Mouse (Mus musculus) liver, embryonic 13.5 days (tissue): Measurements from ENCODE around the gene Gad1. TPM values are rescaled to one million over a fixed set of nuclear protein-coding genes. Genes with fewer than 3 reads are reported as not detected.

Source experiments
- ATAC-seq: fragments of 200-750 bp; cut with Nextera tagmentation; 2 replicates; pipeline ENCODE4 v1.8.0; 2017; ENCODE audit warnings: low read depth, mild to moderate bottlenecking, moderate number of reproducible peaks, moderate library complexity
- DNase-seq: peaks from one replicate; pipeline ENCODE4 v3.0.0; 2022
- H3K27ac ChIP-seq: fragments of 300-500 bp; sonication (generic); 2 replicates; pipeline ENCODE4 v1.5.1; 2015; ENCODE audit warnings: moderate library complexity, mild to moderate bottlenecking, inconsistent platforms
- H3K27me3 ChIP-seq: fragments of 300-500 bp; sonication (generic); 2 replicates; pipeline ENCODE4 v1.6.1; 2015; ENCODE audit warnings: mild to moderate bottlenecking, inconsistent platforms
- H3K36me3 ChIP-seq: fragments of 300-500 bp; sonication (generic); 2 replicates; pipeline ENCODE4 v1.6.1; 2015; ENCODE audit warnings: mild to moderate bottlenecking, inconsistent platforms
- H3K4me1 ChIP-seq: fragments of 300-500 bp; sonication (generic); replicated peaks from 2 replicates; pipeline ENCODE4 v1.6.1; 2015; ENCODE audit warnings: inconsistent platforms
- H3K4me2 ChIP-seq: fragments of 300-500 bp; sonication (generic); 2 replicates; pipeline ENCODE4 v1.6.1; 2015; ENCODE audit warnings: inconsistent platforms, mild to moderate bottlenecking, moderate library complexity
- H3K4me3 ChIP-seq: fragments of 300-500 bp; sonication (generic); replicated peaks from 2 replicates; pipeline ENCODE4 v1.5.1; 2015; ENCODE audit warnings: mild to moderate bottlenecking, inconsistent platforms
- H3K9ac ChIP-seq: fragments of 300-500 bp; sonication (generic); 2 replicates; pipeline ENCODE4 v1.6.1; 2015; ENCODE audit warnings: mild to moderate bottlenecking, inconsistent platforms
- H3K9me3 ChIP-seq: fragments of 300-500 bp; sonication (generic); replicated peaks from 2 replicates; pipeline ENCODE4 v1.6.1; 2016; ENCODE audit warnings: inconsistent platforms
- WGBS: fragments of 180-500 bp; shearing (Covaris S2); methylation state at CpG from one replicate; pipeline ENCODE4 v1.1.7; 2015; ENCODE audit not compliant: insufficient replicate concordance; 5-methylcytosine and 5-hydroxymethylcytosine counted together
- polyA plus RNA-seq: library from polyadenylated mRNA; unstranded; fragments of >200 nt; fragmentation: Nextera tagmentation; extraction: Ambion mirVana; gene quantifications from 2 replicates; pipeline ENCODE4 v1.2.1, GENCODE M21; 2015

Gene Gad1
- polyA plus RNA-seq, 1 experiment from 2014 or later = 0.15 TPM

DNA sequence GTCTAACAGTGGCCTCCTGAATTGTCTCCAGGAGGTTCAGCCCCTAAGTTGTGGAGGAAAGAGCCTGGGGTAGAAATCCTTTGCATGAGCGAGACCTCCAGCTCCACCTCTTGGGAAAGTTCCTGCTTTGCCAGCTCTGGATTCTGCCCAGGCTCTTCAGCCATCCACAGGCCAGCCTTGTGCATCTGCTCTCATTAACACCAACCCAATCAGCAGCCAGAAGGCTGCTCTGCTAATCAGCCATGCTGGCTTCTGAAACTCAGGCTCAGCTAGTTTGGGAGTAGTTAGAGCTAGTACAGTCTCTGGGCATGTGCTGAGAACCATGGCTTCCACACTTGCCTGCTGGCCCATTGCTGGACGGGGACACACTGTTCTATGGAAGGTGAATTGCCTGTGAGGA is 43.0 kb downstream of the Gad1 start:
- WGBS = 56% methylated on average over 2 of the region's 2 CpGs
- ATAC-seq = no peak
- H3K4me1 ChIP-seq = no peaks in the 10 kb centered on the region
- no peaks in the 10 kb centered on the region for H3K9me3 ChIP-seq
- no peak overlapping the region for H3K9ac ChIP-seq
- no peaks in the 10 kb centered on the region for H3K36me3 ChIP-seq
- no peak overlapping the region for H3K4me2 ChIP-seq
- DNase-seq = no peak
- no peak overlapping the region for H3K4me3 ChIP-seq
- H3K27ac ChIP-seq = no peak overlapping the region
- no peaks in the 10 kb centered on the region for H3K27me3 ChIP-seq

DNA sequence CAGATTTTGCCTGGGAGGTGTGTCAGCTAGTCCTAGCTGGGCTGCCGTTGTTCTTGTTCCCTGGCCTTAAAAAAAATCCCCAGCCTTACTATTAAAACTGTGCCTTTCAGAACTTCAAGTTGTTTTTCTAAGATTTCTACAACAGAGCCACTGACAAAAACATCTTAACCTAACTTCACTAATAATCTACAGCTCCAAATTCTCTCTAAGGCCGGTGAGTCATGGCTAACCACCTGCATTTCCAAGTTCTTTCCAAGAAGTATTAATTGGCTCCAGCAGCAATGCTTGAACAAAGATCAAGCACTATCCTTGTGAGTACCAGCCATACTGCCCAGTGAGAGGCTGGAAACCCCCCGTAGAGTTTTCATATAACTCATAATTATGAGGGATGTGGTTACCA is 56.9 kb downstream of the Gad1 start:
- H3K4me1 ChIP-seq = no peaks in the 10 kb centered on the region
- no peak for DNase-seq
- no peak for ATAC-seq
- no peak overlapping the region for H3K4me2 ChIP-seq
- H3K9ac ChIP-seq = no peak overlapping the region
- H3K9me3 ChIP-seq = no peaks in the 10 kb centered on the region
- WGBS = 69% methylated on average over 3 of the region's 3 CpGs
- H3K27ac ChIP-seq = no peak overlapping the region
- no peak overlapping the region for H3K4me3 ChIP-seq
- no peaks in the 10 kb centered on the region for H3K36me3 ChIP-seq
- H3K27me3 ChIP-seq = no peaks in the 10 kb centered on the region

DNA sequence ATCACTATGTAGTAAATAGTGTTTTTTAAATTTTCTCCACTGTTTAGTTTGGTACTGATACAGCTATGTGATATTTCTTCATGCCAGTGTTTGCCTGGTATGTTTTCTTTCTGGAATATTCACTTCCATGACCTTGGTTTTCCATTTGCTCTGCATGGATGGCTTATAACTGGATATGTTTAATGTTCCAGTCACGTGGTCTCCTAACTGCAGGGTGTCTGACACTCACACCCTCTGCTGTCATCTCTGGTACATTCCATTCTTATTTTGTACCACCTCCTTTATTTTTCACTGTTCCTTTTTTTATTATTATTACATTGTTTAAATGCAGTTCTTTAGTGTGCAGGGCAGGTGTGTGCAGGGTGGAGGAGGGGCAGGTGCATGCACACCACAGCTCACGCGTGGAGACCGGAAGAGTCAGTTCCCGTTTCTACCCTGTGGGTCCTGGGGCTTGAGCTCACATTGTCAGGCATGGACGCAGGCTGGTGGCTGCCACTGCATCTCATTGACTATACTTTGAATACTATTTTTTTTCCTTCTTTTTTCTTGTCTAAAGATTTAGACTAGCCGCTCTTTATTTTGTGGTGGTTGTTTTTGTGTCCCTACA is 62.0 kb downstream of the Gad1 start:
- WGBS = 59% methylated on average over 7 of the region's 7 CpGs
- Histone ChIP-seq H3K27ac (no peak overlapping the region), H3K27me3 (no peaks in the 10 kb centered on the region), H3K9ac (no peak overlapping the region), H3K4me3 (no peak overlapping the region), H3K4me2 (no peak overlapping the region), H3K4me1 (no peaks in the 10 kb centered on the region), H3K36me3 (no peaks in the 10 kb centered on the region), H3K9me3 (no peaks in the 10 kb centered on the region)
- ATAC-seq (no peak), DNase-seq (no peak)

DNA sequence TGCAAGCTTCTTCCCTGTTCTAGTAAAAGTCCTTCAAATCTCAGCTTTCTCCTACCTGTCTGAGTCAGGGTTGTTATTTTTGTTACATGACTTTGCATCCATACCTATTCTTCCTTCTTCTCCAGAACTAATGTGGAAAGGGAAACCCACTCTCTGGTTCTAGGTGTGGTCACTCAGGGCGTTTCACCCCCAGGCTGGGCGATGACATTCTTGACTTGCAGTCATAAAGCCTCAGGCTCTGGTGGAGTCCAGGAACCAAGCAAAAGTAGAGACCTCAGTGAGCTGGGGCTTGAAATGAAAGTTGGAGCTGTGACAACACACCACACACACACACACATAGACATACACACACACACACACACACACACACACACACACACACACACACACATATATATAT is 63.2 kb downstream of the Gad1 start:
- Histone ChIP-seq H3K27ac (no peak overlapping the region), H3K9ac (no peak overlapping the region), H3K4me2 (no peak overlapping the region), H3K36me3 (no peaks in the 10 kb centered on the region), H3K27me3 (no peaks in the 10 kb centered on the region), H3K4me3 (no peak overlapping the region), H3K4me1 (no peaks in the 10 kb centered on the region), H3K9me3 (no peaks in the 10 kb centered on the region)
- no peak for ATAC-seq
- WGBS = 71% methylated on average over 2 of the region's 2 CpGs
- DNase-seq = no peak

DNA sequence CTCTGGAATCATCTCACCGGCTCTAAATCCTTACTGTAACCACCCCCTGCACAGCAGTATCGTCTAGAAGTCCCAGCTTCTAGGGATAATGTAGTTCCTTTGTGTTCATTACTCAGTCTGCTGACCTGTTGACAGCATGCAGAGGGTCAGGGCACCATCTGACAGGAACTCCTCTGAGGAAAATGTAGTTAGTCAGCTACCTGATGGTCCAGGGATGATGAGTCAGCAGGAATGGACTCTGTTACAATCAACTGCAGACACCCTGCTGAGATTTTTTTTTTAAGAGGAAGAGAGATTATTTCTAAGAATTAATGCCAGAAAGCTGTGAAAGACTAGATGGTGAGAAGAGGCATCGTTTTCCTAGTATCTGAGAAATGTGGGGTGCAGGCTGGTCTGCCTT is 63.7 kb downstream of the Gad1 start:
- WGBS = 54% methylated on average over 3 of the region's 3 CpGs
- no peak overlapping the region for H3K27ac ChIP-seq
- DNase-seq (no peak), ATAC-seq (no peak)
- no peak overlapping the region for H3K4me3 ChIP-seq
- H3K27me3 ChIP-seq = no peaks in the 10 kb centered on the region
- H3K4me1 ChIP-seq = no peaks in the 10 kb centered on the region
- H3K9ac ChIP-seq = no peak overlapping the region
- H3K9me3 ChIP-seq = no peaks in the 10 kb centered on the region
- no peak overlapping the region for H3K4me2 ChIP-seq
- no peaks in the 10 kb centered on the region for H3K36me3 ChIP-seq

DNA sequence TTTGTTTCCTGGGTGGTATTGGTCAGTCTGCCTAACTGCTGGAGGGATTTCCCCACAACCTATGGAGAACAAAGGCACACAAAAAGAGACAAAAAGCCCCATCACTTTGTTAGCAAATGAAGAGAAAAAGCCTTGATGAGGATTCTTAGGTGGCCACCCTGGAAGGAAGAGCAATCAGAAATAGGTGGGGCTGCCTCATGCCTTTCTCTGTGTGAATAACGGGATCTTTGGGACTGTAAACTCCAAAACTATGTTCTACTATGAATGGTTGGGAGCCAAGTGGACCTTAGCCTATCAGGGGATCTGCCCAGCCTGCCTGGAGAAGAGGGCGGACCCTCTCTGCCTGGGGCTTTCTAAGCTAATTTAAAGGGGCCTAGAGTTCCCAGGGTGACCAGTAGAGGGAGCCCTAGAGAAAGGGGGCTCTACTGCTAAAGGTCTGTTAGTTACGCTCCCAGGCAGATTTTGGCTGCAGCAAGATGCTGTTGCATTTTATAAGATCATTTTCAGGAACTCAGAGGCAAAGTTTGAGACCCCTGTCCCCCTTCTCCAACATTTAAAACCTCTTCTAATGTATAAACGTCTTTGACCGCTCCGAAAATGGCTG is 66.5 kb downstream of the Gad1 start:
- Histone ChIP-seq H3K4me1 (no peaks in the 10 kb centered on the region), H3K36me3 (no peaks in the 10 kb centered on the region), H3K27me3 (no peaks in the 10 kb centered on the region), H3K9me3 (no peaks in the 10 kb centered on the region), H3K4me3 (no peak overlapping the region), H3K9ac (no peak overlapping the region), H3K27ac (no peak overlapping the region), H3K4me2 (no peak overlapping the region)
- DNase-seq (no peak), ATAC-seq (no peak)
- 82% methylated on average over 6 of the region's 6 CpGs for WGBS

DNA sequence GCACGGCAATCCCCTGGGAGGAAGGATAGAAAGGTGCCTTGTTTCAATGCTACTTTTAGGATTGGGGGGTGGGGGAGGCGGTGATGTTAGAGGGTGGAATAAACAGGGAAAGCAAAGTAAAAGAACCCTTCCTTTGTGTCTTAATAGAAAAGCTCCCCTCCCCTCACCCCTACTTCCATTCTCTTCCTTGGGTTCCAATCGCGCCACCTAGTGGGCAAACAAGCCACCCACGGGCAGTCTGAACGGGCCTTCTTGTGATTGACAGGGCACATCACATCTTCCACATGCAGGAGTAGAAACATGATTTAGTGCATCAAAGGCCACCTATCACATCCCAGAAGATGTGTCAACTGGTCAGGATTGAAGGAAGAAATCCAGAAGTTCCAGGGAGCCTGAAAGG is 67.4 kb downstream of the Gad1 start:
- H3K4me1 ChIP-seq = no peaks in the 10 kb centered on the region
- H3K27me3 ChIP-seq = no peaks in the 10 kb centered on the region
- H3K36me3 ChIP-seq = no peaks in the 10 kb centered on the region
- WGBS = 21% methylated on average over 6 of the region's 6 CpGs
- H3K4me2 ChIP-seq = no peak overlapping the region
- ATAC-seq (no peak), DNase-seq (peak; percentile 6)
- no peak overlapping the region for H3K4me3 ChIP-seq
- H3K9me3 ChIP-seq = no peaks in the 10 kb centered on the region
- no peak overlapping the region for H3K27ac ChIP-seq
- H3K9ac ChIP-seq = no peak overlapping the region

DNA sequence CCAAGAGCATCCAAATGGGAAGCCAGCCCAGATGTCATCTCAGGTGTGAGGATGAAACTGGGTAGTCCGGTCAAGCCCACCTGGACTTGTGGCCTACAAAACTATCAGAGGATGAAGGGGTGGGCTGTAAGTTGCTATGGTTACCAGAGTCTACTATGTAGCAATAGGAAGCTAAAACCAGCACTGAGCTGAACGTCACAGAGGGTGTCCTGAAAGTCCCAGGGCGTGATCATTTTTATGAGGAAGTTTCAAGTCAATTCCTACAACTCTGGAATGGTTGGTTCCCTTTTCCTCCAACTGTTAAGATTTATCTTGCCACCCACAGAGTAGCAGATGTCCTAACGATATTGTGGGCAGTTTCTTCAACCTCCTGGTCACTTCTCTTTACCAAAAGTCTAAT is 69.4 kb downstream of the Gad1 start:
- Histone ChIP-seq H3K9me3 (0 out of 2 replicates have a peak, but pooled peaks cover 2% of the 10 kb centered on the region), H3K4me1 (no peaks in the 10 kb centered on the region), H3K9ac (no peak overlapping the region), H3K36me3 (no peaks in the 10 kb centered on the region), H3K27me3 (no peaks in the 10 kb centered on the region), H3K4me2 (no peak overlapping the region), H3K4me3 (no peak overlapping the region), H3K27ac (no peak overlapping the region)
- ATAC-seq (no peak), DNase-seq (no peak)
- 33% methylated on average over 4 of the region's 4 CpGs for WGBS

DNA sequence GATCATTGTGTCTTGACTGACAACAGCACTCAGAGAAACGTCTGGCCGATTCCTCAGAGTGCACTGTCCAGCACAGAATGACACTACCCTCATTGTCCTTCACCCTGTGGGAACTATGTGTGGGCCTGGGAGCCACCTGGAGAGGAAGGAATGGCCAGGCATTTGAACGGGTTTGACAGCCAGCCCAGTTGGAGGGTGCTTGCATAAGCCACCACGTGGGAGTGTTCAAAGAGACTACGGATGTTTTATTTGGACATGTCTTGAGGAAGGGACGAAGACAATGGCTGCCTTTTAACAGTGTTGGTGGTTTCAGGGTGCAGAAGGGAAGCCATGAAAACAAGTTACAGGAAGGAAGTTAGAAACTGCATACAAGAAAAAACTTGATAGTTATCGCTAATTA is 72.9 kb downstream of the Gad1 start:
- DNase-seq (no peak), ATAC-seq (no peak)
- WGBS = 40% methylated on average over 7 of the region's 7 CpGs
- no peak overlapping the region for H3K27ac ChIP-seq
- no peaks in the 10 kb centered on the region for H3K27me3 ChIP-seq
- H3K9me3 ChIP-seq = 0 out of 2 replicates have a peak, but pooled peaks cover 7% of the 10 kb centered on the region
- H3K36me3 ChIP-seq = no peaks in the 10 kb centered on the region
- H3K4me3 ChIP-seq = no peak overlapping the region
- H3K9ac ChIP-seq = no peak overlapping the region
- no peak overlapping the region for H3K4me2 ChIP-seq
- no peaks in the 10 kb centered on the region for H3K4me1 ChIP-seq

DNA sequence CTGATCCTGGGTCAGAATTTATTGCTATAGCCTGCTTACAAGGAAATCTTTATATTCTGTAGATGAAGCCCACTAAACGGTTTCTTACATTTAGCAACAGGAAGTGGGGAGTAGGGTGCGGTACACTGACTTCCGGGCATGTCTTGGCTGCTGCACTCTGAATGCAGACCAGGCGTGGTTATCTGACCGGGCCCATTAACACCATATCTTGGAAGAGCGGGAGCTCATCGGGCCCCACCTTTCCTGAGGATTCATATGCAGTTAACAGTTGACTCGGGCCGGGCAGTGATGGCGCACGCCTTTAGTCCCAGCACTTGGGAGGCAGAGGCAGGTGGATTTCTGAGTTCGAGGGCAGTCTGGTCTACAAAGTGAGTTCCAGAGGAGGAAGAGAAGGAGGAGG is 75.5 kb downstream of the Gad1 start:
- no peak overlapping the region for H3K4me2 ChIP-seq
- H3K27me3 ChIP-seq = no peaks in the 10 kb centered on the region
- H3K27ac ChIP-seq = no peak overlapping the region
- H3K36me3 ChIP-seq = no peaks in the 10 kb centered on the region
- no peaks in the 10 kb centered on the region for H3K4me1 ChIP-seq
- 44% methylated on average over 12 of the region's 12 CpGs for WGBS
- ATAC-seq = no peak
- H3K9ac ChIP-seq = no peak overlapping the region
- H3K4me3 ChIP-seq = no peak overlapping the region
- 0 out of 2 replicates have a peak, but pooled peaks cover 7% of the 10 kb centered on the region for H3K9me3 ChIP-seq
- no peak for DNase-seq

DNA sequence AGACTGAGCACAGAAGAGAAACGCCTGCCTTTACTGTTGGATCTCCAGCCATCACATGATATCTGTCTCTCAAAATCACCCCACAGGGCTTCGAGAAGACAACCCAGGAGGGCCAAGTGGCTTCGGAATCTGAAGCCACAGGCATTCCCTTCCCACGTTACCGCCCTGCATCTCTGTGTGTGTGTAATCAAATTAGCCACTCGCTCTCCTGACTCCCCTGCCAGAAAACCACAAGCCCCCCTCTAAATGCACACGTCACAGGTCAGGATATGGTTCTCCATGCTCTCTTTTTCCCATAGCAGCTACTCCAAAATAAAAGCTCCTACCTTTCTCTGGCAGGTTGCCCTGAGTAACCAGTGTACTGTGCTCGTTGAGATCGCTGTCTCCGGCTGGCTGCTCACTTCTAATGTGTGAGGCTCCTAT is 76.5 kb downstream of the Gad1 start:
- Histone ChIP-seq H3K9ac (no peak overlapping the region), H3K4me1 (no peaks in the 10 kb centered on the region), H3K4me2 (no peak overlapping the region), H3K27me3 (no peaks in the 10 kb centered on the region), H3K27ac (no peak overlapping the region), H3K36me3 (no peaks in the 10 kb centered on the region), H3K4me3 (no peak overlapping the region), H3K9me3 (0 out of 2 replicates have a peak, but pooled peaks cover 7% of the 10 kb centered on the region)
- no peak for ATAC-seq
- no peak for DNase-seq
- WGBS = 24% methylated on average over 10 of the region's 10 CpGs

DNA sequence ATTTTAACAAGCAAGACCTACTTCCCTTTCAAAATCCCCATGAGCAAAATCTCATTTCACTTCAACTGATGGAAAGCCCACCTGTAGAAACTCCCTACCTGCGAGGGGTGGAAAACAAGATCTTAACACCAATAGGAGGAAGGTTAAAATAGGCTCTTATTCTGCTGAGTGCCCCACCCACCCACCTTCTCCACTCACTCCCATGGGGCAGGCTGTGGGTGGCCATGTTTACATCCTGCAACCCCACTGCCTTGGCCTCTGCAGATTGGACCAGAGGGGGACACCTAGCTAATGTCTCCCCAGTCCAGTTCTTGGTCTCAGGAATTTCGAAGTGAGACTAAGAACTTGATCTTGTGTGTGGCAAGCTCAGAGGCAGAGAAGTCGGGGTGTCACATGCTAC is 77.0 kb downstream of the Gad1 start:
- no peak overlapping the region for H3K4me2 ChIP-seq
- 0 out of 2 replicates have a peak, but pooled peaks cover 7% of the 10 kb centered on the region for H3K9me3 ChIP-seq
- H3K27me3 ChIP-seq = no peaks in the 10 kb centered on the region
- no peak overlapping the region for H3K4me3 ChIP-seq
- H3K4me1 ChIP-seq = no peaks in the 10 kb centered on the region
- H3K36me3 ChIP-seq = no peaks in the 10 kb centered on the region
- WGBS = 47% methylated on average over 3 of the region's 3 CpGs
- no peak overlapping the region for H3K27ac ChIP-seq
- ATAC-seq (no peak), DNase-seq (no peak)
- no peak overlapping the region for H3K9ac ChIP-seq
